Mouse (Mus musculus) left cerebral cortex, postnatal 4 days (tissue): Measurements from ENCODE around the gene Sema3a. TPM values are rescaled to one million over a fixed set of nuclear protein-coding genes. Genes with fewer than 3 reads are reported as not detected.
"Not testable (repeated sequence)": the region's sequence is repeated elsewhere in the genome, so short reads cannot be mapped to it uniquely, and the experiment has no call there.

Source experiments
- DNase-seq: peaks from one replicate; pipeline ENCODE4 v3.0.0-alpha.2; 2022
- intact Hi-C: fragments of 180-260 bp; cut with DNase I; formaldehyde crosslinking; loops from one replicate; pipeline ENCODE4 v1.15.1; 2025
- total RNA-seq, 2 experiments: library from RNA; stranded (reverse); gene quantifications; 2 replicates each; pipeline ENCODE4 v1.2.3; 2021

The Sema3a gene
- total RNA-seq, 2 experiments from 2014 or later: 39.1 to 39.6 TPM

DNA sequence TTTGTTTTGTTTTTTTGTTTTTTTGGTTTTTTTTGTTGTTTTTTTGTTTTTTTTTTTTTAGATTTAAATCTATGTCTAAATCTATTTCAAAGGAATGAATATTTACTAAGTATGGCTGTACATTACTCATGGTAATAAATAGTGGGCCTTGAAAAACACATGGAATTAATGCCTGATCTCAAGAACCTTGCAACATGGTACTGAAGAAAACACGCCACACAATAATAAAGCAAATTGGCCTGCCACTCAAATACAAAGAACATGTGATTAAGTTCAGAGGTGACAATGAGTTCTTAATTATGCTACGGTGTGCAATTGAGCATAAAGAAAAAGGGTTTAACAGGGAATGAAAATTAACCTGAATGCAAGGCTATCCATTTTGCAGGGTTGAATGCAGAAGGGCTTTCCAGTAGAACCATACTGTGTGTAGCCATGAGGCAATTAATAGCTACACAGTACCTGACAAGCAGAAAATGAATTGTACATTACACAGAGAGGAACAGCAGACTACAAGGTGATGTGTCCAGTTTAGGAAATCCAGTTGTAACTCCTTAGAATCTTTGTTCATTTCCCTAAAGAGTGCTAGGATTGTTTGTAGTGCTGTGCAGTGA is 288.8 kb downstream of the Sema3a start:
- no peak for DNase-seq
- intact Hi-C loops: no loop called here

DNA sequence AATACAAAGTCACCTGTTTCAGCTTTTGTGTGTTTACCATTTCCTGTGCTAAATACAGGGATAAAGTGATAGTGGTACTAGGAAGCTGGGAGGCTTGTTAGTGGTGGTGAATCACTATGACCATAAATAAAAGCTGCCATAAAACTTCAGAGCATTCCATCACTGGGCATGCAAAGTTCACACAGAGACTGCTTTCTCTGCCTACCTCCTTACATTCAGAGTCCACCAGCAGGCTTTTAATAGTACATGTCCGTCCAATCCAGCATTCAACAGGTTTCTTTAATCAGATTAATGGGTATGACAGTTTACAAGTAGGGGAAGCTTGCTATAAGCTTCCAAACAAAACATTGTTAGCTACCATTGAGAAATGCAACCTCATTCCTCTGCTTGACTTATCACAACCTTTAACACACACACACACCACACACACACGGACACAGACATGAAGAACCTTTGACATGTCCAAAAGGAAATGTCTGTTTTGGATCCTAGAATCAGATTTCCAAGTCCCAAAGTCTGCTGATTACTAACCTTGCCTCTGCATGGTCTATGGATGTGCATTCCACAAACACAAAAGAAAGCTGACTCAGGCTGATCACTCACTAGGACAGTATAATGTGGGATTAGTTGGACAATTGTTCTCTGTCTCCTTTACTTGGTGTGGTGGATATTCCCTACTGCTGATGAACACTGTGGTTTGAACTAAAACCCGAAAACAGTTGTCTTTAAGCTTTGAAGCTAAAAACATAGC is 291.9 kb downstream of the Sema3a start:
- intact Hi-C loops: no loop called here

DNA sequence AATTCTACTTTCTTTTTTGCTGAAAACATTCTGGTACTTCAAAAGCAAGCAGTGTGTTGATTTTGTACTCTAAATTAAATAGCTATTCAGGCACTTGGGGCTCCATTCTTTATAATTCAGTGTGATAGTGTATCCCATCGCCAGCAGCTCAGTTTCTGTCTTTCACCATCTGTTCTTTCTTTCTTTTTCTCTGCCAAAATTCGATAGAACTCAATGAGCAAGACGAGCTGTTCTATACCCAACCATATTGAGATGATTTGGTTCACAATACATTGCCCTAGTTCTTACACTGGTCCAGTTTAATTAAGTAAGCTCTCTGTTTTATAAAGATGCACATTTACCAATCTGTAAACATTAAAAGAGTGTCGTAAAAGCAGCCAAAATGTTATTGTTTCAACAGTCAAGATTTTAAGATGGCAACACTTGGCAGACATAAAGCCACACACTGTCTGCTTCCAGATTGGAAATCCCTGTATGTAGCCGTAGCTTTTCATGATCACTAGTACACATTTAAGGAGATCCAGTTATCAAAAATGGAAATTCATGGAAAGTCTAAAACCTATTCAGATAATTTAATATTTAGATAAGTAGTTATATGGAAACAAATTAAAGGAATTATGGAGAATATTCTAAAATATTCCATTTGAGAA is 296.2 kb downstream of the Sema3a start:
- DNase-seq: no peak
- intact Hi-C loops: no loop called here

More for the DNA sequence above, 291.9 kb downstream of the Sema3a start:
- DNase-seq: no peak

DNA sequence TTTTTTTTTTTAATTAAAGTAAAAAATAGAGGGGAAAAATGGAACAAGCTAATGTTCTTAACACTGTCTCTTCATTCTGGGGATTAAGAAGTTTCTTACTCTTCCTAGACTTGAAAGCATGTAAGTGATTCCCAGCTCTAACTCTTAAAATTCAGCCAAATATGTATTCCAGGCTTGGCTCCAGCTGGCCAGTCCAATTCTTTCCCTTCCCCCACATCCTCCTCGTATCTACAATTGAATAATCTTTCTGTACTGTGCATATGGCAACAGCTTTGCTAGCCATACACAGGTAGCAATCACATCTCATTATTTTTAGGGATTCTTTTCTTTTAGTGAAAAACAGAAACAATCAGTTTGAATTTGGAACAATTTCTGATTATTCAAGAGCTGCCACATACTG is 303.5 kb downstream of the Sema3a start:
- intact Hi-C loops: no loop called here
- peak; percentile 9 for DNase-seq

DNA sequence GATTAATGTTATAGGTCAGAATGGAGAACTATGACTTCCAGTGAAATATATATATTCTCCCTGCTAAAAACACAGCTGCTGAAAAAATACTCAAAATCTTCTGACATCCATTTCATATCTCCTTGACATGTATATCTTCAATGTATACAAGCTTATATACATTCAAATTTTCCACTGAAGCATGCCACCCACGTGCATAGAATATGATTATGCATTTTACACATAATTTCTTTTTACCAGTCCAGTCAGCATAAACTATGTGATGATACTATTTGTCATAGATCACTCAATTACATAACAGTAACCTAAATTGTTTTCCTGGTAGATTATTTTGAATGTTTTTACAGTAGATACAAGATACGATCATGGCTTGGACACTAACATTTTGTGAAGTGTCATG is 306.6 kb downstream of the Sema3a start:
- no peak for DNase-seq
- intact Hi-C loops: no loop called here

DNA sequence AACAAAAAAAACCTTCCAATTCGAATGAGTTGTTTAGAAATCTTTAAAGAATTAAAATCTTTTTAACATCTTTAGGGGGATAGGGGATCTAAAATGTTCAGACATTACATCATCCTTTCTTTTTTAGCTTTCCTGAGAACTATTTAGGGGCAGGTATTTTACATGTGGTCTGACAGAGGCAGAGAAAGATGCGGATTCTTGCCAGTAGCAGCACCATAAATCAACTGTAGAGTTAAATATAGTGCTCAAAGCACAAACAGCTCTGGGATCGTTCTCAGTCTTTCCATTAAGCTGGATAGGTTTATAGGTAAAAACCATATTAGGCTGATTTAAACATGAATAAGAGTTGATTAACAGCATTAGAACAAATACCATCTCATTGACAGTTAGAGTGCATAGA is 307.4 kb downstream of the Sema3a start:
- no peak for DNase-seq
- intact Hi-C loops: no loop called here

DNA sequence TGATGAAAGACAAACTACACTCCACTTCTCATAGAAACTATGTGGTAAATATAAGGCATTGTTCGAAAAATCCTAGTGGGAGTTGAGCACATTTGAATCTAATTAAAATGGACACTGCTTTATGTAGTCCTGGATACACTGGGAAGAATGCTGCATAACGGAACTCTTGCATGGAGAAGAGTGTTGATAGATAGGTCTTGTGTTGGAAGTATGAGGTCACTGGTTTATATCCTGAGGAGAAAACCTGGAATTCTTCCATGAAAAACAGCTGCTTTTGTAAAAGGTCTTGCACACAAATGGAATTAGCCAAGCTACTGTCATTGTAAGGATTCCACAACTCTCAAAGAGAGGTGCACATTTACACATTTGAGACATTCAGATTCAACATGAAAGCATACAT is 308.1 kb downstream of the Sema3a start:
- intact Hi-C loops: no loop called here
- DNase-seq: no peak

DNA sequence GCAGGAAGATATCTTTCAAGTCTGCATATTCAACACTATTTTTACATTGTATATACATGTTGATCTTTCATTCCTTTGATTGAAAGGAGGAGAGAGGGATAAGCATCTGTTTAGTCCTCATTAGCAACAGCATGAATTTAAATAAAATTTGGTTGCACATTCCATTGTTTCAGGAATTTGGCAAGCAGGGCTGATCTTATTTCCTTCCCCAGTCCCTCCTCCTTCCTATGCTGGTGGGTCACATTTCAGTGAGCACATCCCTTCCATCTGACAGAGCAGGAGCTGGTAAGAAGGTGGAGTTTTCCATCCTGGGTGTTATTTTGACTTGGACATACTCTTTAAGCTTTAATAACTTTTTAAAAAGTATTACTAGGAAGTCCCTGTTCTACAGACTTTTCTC is 315.9 kb downstream of the Sema3a start:
- intact Hi-C loops: no loop called here
- no peak for DNase-seq

DNA sequence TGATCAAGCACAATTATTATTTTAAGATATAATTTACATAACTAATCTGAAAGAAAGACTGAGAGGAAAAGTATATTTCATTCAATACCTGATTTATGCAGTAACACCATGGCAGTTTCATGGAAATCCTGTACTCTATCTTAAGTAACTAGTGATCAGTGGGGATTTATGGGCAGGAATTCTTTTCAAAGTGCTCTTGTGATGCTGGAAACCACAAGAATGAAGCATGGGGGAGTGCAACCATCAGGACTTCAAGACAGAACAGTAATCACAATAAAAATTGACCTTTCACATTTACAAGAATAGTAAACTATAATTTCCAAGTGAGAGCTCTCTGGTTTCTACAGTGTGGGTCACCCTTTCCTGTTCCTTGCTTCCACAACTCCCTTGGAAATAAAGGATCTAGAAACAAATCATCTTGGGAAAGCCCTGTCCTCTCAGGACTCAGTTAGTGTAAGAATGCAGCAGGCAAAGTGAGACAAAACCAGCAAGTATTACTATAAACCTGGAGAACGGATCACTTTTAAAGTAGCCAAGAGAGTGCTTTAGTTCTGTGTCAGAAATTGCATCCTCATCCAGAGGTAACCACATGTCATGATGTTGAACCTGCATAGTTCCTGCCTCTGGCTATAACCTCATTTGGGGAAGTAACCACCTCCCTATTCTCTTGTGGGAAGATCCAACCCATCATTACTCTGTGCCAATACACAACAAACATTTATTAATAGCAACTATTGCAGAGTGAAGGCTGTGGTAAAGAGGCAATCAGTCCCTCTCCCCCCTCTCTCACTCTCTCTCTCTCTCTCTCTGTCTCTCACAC is 335.2 kb downstream of the Sema3a start:
- no peak for DNase-seq
- intact Hi-C loops: no loop called here

DNA sequence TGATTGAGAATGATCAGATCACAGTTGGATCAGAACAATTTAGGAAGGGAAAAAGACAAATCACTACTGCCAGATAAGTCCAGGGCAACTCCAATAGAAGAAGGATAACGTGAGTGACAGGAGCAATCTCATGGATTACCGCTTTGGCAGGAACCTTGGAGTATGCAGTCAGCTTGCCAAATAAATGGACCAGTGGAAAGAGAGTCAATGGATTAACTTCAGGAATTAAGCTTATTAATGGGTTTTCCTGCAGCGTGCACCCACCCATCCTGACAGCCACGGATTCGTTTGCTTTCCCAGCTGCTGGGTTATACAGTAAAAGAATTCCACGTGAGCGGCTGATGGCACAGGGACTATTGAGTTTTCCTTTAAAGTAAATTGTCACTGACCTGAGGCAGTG is 343.6 kb downstream of the Sema3a start:
- intact Hi-C loops: no loop called here
- peak; percentile 34 for DNase-seq

DNA sequence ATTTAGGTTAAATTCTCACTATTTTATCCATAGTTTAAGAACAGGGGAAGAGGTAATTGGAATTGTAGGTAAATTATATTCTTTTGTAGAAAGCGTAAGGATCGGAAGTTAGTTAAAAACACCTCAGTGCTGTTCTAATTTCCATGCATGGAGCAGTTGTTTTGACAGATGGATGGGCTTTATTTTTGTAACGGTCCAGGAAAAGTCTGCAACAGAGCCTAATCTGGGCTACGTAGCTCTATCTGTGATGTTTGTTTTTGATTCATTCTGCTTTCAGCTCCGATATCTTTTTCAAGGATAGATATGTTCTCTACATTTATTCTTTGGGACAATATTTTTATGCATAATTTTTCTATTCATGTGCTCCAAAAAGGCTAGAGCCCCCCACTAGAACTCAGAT is 344.2 kb downstream of the Sema3a start:
- intact Hi-C loops: no loop called here
- no peak for DNase-seq

DNA sequence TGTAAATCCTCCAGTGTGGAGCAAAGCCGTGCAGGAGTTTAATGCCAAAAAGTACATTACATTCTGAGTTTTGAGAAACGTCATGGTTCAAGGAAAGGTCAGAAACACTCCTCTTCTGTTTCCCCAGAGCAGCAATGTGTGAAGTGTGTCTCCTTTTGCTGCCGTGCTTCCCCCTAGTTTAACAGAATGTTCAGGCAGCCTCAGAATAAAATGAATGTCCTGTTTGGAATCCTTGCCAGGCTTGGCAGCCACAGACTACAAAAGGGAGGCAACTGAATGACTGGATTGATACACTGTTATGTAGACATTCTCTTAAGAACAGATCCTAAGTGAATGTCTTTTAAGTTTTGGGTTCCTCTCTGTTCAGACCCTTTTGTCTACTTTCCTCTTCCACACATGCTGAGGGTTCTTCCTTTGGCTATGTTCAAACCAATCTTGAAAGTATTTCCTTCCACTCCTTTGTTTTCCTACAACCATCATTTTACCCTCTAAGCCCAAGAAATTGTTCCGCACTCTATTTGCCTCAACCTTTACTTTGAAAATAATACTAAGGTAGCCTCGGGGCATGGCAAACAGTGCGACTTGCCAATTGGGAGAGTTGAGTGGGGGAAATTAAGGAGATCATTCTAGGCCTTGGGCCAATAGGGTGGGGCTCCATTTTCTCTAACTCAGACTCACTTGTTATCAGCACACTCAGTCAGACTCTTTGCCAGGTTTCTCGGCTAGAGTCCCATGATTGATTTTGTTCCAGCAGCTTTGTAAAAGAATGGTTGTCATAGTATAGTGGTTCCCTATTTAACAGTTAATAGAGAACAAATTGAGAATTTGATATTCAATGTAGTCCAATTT is 345.1 kb downstream of the Sema3a start:
- peak; percentile 11 for DNase-seq
- intact Hi-C loops: no loop called here

DNA sequence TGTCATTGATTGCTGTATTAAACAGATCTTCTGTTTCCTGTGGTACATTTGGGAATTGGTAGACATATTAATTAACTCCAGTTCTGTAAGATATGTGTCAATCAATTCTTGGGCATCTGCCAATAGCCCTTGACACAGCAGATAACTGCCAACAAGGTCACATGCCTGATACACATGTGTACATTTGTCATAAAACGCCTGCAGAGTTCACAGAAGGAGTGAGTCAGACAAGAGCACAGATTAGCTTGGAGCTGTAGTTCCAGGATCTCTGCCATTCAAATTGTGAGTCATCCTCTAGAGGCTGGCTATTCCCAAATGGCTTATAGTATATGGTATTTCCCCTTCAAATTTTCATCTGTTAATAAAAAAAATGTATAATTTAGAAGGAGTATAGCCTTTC is 352.4 kb downstream of the Sema3a start:
- intact Hi-C loops: no loop called here
- DNase-seq: peak; percentile 5

DNA sequence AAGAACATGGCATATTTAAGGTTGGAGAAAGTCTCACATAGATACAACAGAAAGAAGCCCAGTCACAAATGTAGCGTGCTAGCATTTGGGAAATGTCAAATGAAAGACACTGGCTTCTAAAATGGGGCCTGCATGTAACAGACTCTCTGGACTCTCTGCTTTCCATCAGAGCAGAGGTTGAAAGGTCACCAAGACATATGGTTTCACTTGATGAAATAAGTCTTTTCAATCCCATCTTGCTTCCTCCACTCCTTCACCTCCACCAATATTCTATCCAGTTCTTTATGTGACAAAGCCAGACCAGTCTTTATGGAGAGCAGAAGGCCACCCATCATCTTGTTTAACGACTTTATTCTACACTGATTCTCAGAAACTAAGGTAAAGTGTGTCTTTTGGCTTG is 363.5 kb downstream of the Sema3a start:
- DNase-seq: no peak
- intact Hi-C loops: no loop called here

DNA sequence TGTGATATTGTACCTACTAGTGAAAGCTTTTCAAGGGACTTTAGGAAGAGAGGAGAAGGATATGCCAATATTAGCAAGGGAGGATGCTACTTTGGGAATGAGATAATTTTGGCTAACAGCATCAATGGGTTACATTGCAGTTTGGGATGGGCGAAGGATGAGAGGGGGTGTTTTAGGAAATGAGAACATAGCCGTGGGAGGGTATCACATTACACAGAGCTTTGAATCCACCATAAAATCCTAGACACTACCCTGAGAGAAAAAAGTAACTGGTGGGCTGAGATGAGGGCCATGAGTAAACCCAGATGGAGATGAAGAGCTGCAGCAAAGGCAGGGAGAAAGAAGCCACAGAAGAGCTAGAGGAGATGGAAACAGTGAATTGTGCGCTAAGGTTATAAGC is 370.8 kb downstream of the Sema3a start:
- intact Hi-C loops, DNase-seq: not testable (repeated sequence)

DNA sequence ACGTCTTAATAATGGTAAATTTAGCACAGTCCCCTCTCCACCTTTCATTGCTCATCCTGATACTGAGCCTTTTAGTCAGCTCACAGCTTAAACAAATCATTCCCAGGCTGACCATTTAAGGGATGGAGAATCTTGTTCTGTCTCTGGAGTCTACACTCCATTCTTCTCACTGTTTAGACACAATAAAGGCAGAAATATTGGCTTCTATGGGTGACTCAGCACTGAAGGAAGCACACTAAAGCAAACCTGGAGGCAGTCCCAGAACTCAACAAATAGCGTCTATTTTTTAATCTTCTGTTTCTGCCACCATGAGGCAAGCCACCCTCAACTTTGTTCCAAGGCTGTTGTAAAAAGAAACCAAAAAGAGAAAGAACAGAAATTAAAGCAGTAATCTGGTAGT is 374.6 kb downstream of the Sema3a start:
- intact Hi-C loops: no loop called here
- no peak for DNase-seq

DNA sequence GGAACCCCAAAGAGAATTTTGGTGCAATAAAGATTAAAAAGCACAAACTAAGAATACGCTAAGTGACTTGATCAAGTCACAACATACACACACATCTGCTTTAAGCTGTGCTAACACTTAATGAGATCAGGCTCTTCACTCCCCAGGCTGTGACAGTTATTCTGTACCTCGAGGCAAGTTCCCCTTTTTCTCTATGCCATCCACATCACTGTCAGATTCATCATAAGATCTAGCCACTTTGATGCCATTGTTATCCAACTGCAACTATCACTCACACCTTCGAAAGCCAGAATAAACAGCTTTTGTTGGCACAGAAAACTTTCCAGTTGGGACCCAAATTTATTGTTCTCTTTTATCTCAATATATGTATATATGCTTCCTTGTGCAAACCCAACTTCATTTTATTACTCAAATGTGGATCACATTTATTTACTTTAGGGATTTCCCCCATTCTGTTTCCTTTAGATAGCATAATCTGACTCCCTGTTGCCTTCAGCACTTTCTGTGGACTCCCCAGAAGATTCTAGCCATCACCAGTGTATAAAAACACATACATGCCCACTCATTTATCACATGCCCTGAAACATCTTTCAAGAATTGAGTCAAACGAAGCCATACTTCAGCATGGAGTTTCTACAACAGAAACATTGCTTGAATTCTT is 380.8 kb downstream of the Sema3a start:
- DNase-seq: no peak
- intact Hi-C loops: no loop called here

DNA sequence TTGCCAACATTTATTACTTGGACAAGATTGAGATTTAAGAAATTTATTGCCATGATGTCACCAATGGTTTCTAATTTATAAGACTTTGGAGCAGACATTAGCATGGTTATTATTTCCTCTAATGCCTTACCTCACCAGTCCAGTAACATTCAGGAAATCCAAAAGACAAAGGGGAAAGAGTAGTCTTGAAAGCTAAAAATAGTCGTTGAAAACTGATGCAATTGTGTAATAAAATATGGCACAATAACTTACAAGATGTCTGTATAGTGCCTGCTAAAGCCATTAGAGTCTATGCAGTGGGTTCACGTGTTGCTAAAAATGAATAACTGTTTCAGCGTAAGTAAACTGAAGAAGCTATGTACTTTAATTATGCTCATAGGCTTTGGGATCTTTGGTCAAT is 383.9 kb downstream of the Sema3a start:
- intact Hi-C loops: no loop called here
- no peak for DNase-seq

DNA sequence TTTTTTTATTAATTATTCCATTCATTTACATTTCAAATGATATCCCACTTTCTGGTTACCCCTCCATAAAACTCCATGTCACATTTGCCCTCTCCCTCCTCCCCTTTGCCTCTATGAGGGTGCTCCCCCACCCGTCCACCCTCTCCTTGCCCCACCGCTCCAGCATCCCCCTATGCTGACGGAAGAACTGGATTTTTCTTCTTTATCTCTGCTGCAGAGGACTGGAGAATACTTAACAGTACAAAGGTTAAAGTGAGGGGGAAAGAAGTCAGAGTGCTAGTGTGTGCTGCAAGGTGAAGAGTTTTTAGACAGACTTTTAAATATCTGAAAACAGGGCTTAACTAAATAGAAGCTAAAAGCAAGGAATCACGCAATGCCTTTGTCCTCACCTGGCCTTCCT is 391.8 kb downstream of the Sema3a start:
- DNase-seq: no peak
- intact Hi-C loops: no loop called here

DNA sequence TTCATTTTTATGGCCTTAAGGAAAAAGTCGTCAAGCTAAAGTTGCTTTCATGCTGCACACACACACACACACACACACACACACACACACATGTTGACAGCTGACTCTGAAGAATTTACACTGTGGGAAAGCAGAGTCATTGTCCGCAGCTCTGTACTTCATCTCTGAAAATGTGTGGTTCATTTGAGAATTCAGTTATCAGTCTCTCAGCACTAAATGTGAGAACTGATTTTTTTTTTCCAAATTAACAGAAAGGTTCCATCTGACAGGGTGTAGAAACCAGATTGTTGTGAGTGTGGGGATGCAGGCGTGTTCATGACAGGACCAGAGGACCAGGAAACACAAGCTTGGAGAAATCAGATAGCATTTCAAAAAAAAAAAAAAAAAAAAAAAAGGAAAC is 400.4 kb downstream of the Sema3a start:
- no peak for DNase-seq
- intact Hi-C loops: no loop called here
